Mouse (Mus musculus) layer of hippocampus, postnatal 25 days (tissue): ENCODE measurements around the gene Zfp106. TPM values are rescaled to one million over a fixed set of nuclear protein-coding genes. Genes with fewer than 3 reads are reported as not detected.
A peak's percentile ranks its signal among the peaks of the same experiment; 100 is the strongest.

ENCODE experiments used
- DNase-seq, 2 experiments: peaks; one replicate each; pipeline ENCODE4 v3.0.0; 2022; ENCODE audit warnings: mixed read lengths in 2 of 2, low spot score in 1 of 2; ENCODE audit errors: extremely low spot score in 1 of 2
- total RNA-seq, 2 experiments: library from RNA; stranded (reverse); gene quantifications; 2 replicates each; pipeline ENCODE4 v1.2.3; 2021

Gene Zfp106
- total RNA-seq, 2 experiments from 2014 or later: 145 to 150 TPM

- no peak for DNase-seq
Observed at GRCm38 (mm10) chr2:120558813-120559212, 4.8 kb downstream of the Zfp106 start.

GRCm38 (mm10) chr2:120556868-120557267 lies 6.8 kb downstream of the Zfp106 start:
- DNase-seq: no peak

GRCm38 (mm10) chr2:120544732-120545131 lies 18.9 kb downstream of the Zfp106 start:
- DNase-seq: no peak

GRCm38 (mm10) chr2:120539778-120540208 lies 23.9 kb downstream of the Zfp106 start:
- peak; percentile 37 to 47 for DNase-seq

- DNase-seq: no peak
Observed at GRCm38 (mm10) chr2:120539333-120539732, 24.3 kb downstream of the Zfp106 start.

- DNase-seq: no peak
Observed at GRCm38 (mm10) chr2:120531223-120531622, 32.4 kb downstream of the Zfp106 start.

GRCm38 (mm10) chr2:120529531-120529930 lies 34.1 kb downstream of the Zfp106 start:
- no peak for DNase-seq

GRCm38 (mm10) chr2:120526771-120527170 lies 36.9 kb downstream of the Zfp106 start:
- DNase-seq: no peak

- DNase-seq: no peak
Observed at GRCm38 (mm10) chr2:120518547-120519210, 45.0 kb downstream of the Zfp106 start.

- DNase-seq: no peak
Observed at GRCm38 (mm10) chr2:120514181-120514580, 49.5 kb downstream of the Zfp106 start.

GRCm38 (mm10) chr2:120503992-120504391 lies 59.7 kb downstream of the Zfp106 start:
- DNase-seq: no peak

- DNase-seq: no peak
Observed at GRCm38 (mm10) chr2:120503094-120503493, 60.5 kb downstream of the Zfp106 start.

GRCm38 (mm10) chr2:120502605-120502990 lies 61.0 kb downstream of the Zfp106 start:
- DNase-seq: no peak

GRCm38 (mm10) chr2:120501931-120502604 lies 61.6 kb downstream of the Zfp106 start:
- no peak for DNase-seq

GRCm38 (mm10) chr2:120501136-120501918 lies 62.3 kb downstream of the Zfp106 start:
- DNase-seq: no peak

GRCm38 (mm10) chr2:120499971-120500471 lies 63.6 kb downstream of the Zfp106 start:
- DNase-seq: no peak

- DNase-seq: peak in 1 of 2 experiments; percentile 28
Observed at GRCm38 (mm10) chr2:120496511-120496910, 67.1 kb downstream of the Zfp106 start.

GRCm38 (mm10) chr2:120493254-120493653 lies 70.4 kb downstream of the Zfp106 start:
- no peak for DNase-seq

- DNase-seq: no peak
Observed at GRCm38 (mm10) chr2:120484241-120484640, 79.4 kb downstream of the Zfp106 start.

GRCm38 (mm10) chr2:120482506-120483389 lies 80.9 kb downstream of the Zfp106 start:
- DNase-seq: no peak
